Mouse (Mus musculus) bone marrow, adult 2 months (tissue): ENCODE measurements around the gene Tmprss11e. TPM values are rescaled to one million over a fixed set of nuclear protein-coding genes. Genes with fewer than 3 reads are reported as not detected.

Experiments used
- H3K27ac ChIP-seq: fragments of 200-500 bp; 2 replicates; pipeline ENCODE4 v1.5.1; 2012; ENCODE audit warnings: low read depth, mild to moderate bottlenecking, control low read depth, inconsistent platforms, low read length; ENCODE audit not compliant: control insufficient read depth, poor library complexity, insufficient read depth
- H3K4me1 ChIP-seq: fragments of 200-500 bp; 2 replicates; pipeline ENCODE4 v1.6.1; 2011; ENCODE audit warnings: low read length; ENCODE audit not compliant: control insufficient read depth, insufficient read depth
- H3K4me3 ChIP-seq: fragments of 200-500 bp; replicated peaks from 2 replicates; pipeline ENCODE3; 2011; ENCODE audit warnings: mild to moderate bottlenecking, low read depth, low read length, control low read depth; ENCODE audit not compliant: control insufficient read depth
- CTCF ChIP-seq: fragments of 200-500 bp; IDR thresholded peaks from 2 replicates; pipeline ENCODE4 v1.5.1; 2011; ENCODE audit warnings: low read length, control low read depth; ENCODE audit not compliant: control insufficient read depth, insufficient read depth
- POLR2A ChIP-seq: fragments of 200-500 bp; IDR thresholded peaks from 2 replicates; pipeline ENCODE4 v1.6.1; 2011; ENCODE audit warnings: low read depth, mild to moderate bottlenecking, control low read depth, low read length, borderline replicate concordance; ENCODE audit not compliant: control insufficient read depth
- WGBS: fragments of 180-500 bp; shearing (Covaris S2); methylation state at CpG from one replicate; pipeline ENCODE4 v1.1.7; 2018; 5-methylcytosine and 5-hydroxymethylcytosine counted together
- polyA plus RNA-seq: library from polyadenylated mRNA; stranded (reverse); fragments of >200 nt; gene quantifications from 2 replicates; pipeline ENCODE4 v1.2.4, GENCODE M21; 2011; ENCODE audit warnings: low replicate concordance; ENCODE audit not compliant: missing spikeins, insufficient read depth, insufficient read length

Tmprss11e gene
- polyA plus RNA-seq, 1 experiment: not detected

DNA sequence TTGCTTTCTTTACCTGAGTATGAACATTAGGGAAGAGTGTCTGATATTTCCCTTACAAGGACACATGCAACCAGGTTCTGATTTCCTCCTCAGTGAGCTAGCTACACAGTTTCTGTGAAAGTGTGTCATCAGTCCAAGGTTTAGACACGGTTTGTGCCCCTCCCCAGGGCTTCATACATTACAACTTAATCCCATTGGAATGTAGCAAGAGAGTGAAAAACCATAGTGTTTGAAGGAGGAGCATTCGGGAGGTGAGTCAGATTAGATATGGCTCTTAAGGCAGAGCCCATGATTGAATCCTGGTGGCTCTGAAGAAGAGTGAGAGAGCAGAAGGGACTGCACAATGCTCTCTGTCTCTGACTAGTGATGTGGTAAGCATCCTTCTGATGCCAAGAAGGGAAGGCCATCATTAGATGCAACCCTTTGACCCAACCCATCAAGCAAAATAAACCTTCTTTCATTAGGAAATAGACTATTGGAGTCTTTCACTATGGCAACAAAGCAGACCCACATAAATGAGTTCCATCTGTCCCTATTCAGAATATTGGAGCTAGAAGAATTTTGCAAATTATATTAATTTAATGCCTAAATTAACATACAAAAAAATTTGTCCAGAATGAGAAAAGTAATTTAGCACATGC lies 22.7 kb downstream of the Tmprss11e start:
- 57% methylated on average over 2 of the region's 2 CpGs for WGBS
- TF ChIP-seq CTCF (no peak), POLR2A (no peak)
- no peak overlapping the region for H3K27ac ChIP-seq

DNA sequence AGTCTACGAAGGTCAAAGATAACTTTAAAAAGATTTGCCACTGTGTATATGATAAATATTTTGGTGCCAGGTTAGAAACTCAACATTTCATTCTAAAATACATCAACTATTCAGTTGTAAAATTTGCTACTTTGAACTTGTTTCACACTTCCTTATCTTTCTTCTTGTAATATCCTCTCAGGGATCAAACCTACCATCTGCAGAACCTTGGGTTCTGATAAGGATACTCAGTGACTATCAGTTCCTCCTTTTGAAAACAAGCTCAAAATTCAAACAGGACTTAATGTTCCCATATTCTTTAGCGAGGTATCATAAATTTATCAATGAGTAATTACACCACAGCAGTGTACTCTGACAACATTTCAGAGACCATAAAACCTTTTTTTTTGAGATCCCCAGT lies 30.6 kb downstream of the Tmprss11e start:
- Histone ChIP-seq H3K4me3 (no peak overlapping the region), H3K4me1 (no peaks in the 10 kb centered on the region), H3K27ac (no peak overlapping the region)
- 12% methylated on average over 2 of the region's 2 CpGs for WGBS
- TF ChIP-seq CTCF (no peak), POLR2A (no peak)

More for the DNA sequence above, 22.7 kb downstream of the Tmprss11e start:
- H3K4me3 ChIP-seq: no peak overlapping the region
- no peaks in the 10 kb centered on the region for H3K4me1 ChIP-seq

DNA sequence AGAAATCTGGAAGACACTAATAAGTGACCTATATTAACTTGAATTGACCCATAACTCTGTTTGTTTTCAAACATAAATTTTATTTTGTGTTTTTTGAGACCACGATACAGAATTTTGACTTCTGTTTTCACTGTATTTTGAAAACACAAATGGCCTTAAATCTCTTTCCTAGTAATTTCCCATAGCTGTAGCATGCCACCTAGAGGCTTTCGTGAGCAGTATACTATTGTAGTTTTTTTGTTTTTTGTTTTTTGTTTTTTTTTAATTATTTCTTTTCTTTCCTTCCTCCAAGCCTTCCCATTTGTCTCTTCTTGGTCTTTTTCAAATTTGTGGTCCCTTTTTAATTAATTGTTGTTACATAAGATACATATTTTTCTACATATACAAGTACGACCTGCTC lies 40.7 kb downstream of the Tmprss11e start:
- Histone ChIP-seq H3K4me1 (no peaks in the 10 kb centered on the region), H3K27ac (no peak overlapping the region), H3K4me3 (no peak overlapping the region)
- TF ChIP-seq CTCF (no peak), POLR2A (no peak)
- WGBS: 66% methylated on average over 3 of the region's 3 CpGs

DNA sequence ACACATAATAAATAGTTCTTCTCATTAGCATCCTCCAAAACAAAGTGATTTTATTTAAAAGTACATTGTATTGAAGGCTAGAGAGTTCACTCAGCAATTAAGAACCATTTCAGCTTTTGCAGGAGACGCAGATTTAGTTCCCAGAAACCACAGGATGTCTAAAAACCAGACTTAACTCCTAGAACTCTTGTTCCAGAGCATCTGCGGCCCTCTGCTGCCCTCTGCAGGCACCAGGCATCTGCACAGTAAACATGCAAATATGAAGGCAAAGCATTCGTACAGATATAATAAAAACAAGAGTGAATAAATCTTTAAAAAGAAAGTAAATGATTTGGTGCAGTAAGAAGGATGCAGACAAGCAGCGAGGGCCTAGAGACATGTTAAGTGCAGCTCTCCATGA lies 60.9 kb downstream of the Tmprss11e start:
- no peaks in the 10 kb centered on the region for H3K4me1 ChIP-seq
- no peak overlapping the region for H3K27ac ChIP-seq
- H3K4me3 ChIP-seq: no peak overlapping the region
- TF ChIP-seq POLR2A: no peak
- TF ChIP-seq CTCF: no peak
- WGBS: 44% methylated on average over 4 of the region's 4 CpGs

DNA sequence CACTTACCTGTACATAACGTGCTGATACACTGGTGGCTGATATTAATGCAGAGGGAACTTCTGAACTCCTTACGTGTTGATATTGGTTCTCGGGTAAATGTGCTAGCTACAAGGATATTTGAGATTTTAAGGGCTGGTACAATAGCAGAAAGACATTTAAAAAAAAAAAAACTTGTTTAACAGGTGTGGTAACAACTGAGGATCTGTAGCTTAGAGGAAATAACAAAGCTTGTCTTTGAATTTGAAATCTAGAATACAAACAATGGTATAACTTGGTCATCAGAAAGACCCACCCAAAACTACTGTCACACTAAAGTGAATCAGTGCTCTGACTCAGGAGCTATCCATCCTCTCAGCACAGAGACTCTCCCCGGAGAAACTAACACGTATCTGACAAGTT lies 69.4 kb downstream of the Tmprss11e start, which contains the start of gene Tmprss11b:
Gene Tmprss11b, minus strand, starts transcription at position 101 of the 400 bp plus-strand sequence.
- 62% methylated on average over 5 of the region's 5 CpGs for WGBS
- no peak within 1 kb of the TSS for H3K4me3 ChIP-seq
- no peak within 1 kb of the TSS for H3K27ac ChIP-seq
- H3K4me1 ChIP-seq: no peaks in the 10 kb centered on the region
- TF ChIP-seq POLR2A (no peak), CTCF (no peak)

Other genes starting within 250 kb of the Tmprss11e start
- gene Tmprss11g, start 227.2 kb downstream of the Tmprss11e start, polyA plus RNA-seq: not detected in 2 replicates
- gene Tmprss11f, start 113.4 kb downstream of the Tmprss11e start, polyA plus RNA-seq: not detected in 2 replicates
- not detected in 2 replicates for gene Tmprss11b, start 69.5 kb downstream of the Tmprss11e start, polyA plus RNA-seq
- gene Ythdc1, start 58.4 kb upstream of the Tmprss11e start, polyA plus RNA-seq: 51.2 and 92.2 TPM in 2 replicates
- 0.34 and 1.4 TPM in 2 replicates for gene Ugt2b34, start 161.1 kb upstream of the Tmprss11e start, polyA plus RNA-seq
- gene Ugt2b1, start 180.7 kb upstream of the Tmprss11e start, polyA plus RNA-seq: 1.4 TPM in 1 of 2 replicates, not detected in the other